ENCODE assay signal across 9 mouse cellular contexts in genomic region chr5:136045408-136045807, GRCm38 (mm10). TPM values are rescaled to one million over a fixed set of nuclear protein-coding genes. Genes with fewer than 3 reads are reported as not detected.
A peak's percentile ranks its signal among the peaks of the same experiment; 100 is the strongest.
DNase-seq lines count a peak whose midpoint lies in the region; ATAC-seq and TF ChIP-seq lines count a peak whose summit lies in the region.
"Had no signal": no experiment of that assay in that cellular context is flagged by ENCODE, and none has a peak within 500 bp of the region (broad histone marks: within the 10 kb centered on the region; RNA-seq: fewer than 3 reads in every experiment).

No protein-coding gene starts in this region.

- ATAC-seq in lung, embryonic 14.5 days (ENCODE audit: insufficient read depth), result no peak

- H3K4me1 ChIP-seq in lung, embryonic 14.5 days (ENCODE audit: insufficient read depth), result no peaks in the 10 kb centered on the region

- 32% methylated on average over 9 of the region's 9 CpGs for WGBS in lung, embryonic 14.5 days

- H3K27ac ChIP-seq in gastrocnemius, adult 2 months, result no peak overlapping the region
- H3K27ac ChIP-seq in lung, embryonic 14.5 days (ENCODE audit: low read depth), result no peak overlapping the region

- H3K27me3 ChIP-seq in lung, embryonic 14.5 days (ENCODE audit: insufficient read depth, low read length), result no peaks in the 10 kb centered on the region

- peak; percentile 41 for TF ChIP-seq CTCF in gastrocnemius, adult 2 months (IDR thresholded peaks at IDR 0.05)
- TF ChIP-seq CTCF in lung, embryonic 14.5 days (IDR thresholded peaks at IDR 0.05; ENCODE audit: low read depth), result peak; percentile 60

- intact Hi-C loops in gastrocnemius, adult 2 months (cut with DNase I), result loop anchor here (1.0 kb wide), 1 partner anchor 16 kb away; no protein-coding TSS in a partner anchor
- intact Hi-C loops in gastrocnemius, postnatal 14 days (cut with DNase I; ENCODE audit: low total_unique reads), result no loop called here
- intact Hi-C loops in heart, postnatal 25 days (cut with DNase I), result loop anchor here (1.0 to 5.0 kb wide), 3 partner anchors 16 to 63 kb away; partner anchors contain the start of gene Zp3

- H3K9me3 ChIP-seq in lung, embryonic 14.5 days (ENCODE audit: low read depth, low read length), result no peaks in the 10 kb centered on the region

- H3K36me3 ChIP-seq in lung, embryonic 14.5 days (ENCODE audit: insufficient read depth), result no peaks in the 10 kb centered on the region

- H3K9ac ChIP-seq in lung, embryonic 14.5 days, result no peak overlapping the region

- no peak overlapping the region for H3K4me3 ChIP-seq in gastrocnemius, adult 2 months
- H3K4me3 ChIP-seq in lung, embryonic 14.5 days (ENCODE audit: low read depth, low read length), result no peak overlapping the region
- H3K4me3 ChIP-seq: myocyte had no signal

- no peak for DNase-seq in gastrocnemius, adult 2 months
- no peak for DNase-seq in gastrocnemius, postnatal 14 days
- peak; percentile 62 for DNase-seq in 416B (ENCODE audit: low read depth)
- peak; percentile 76 for DNase-seq in R1 (ENCODE audit: low read depth, low spot score)
- DNase-seq in lung, embryonic 14.5 days, result no peak
- no peak for DNase-seq in heart, postnatal 25 days (ENCODE audit: low spot score)
- DNase-seq in heart, adult 8-10 months (ENCODE audit: low spot score), result no peak
- DNase-seq in T-cell, adult 2 months (ENCODE audit: low spot score), result no peak

- H3K4me2 ChIP-seq in lung, embryonic 14.5 days, result no peak overlapping the region

RNA-seq across cellular contexts. Expression of gene Upk3b, which starts 7.1 kb away (rescaled TPM):
- total RNA-seq in gastrocnemius, adult 2 months (2021), result not detected
- not detected for total RNA-seq in gastrocnemius, postnatal 14 days (2021)
- polyA plus RNA-seq in lung, embryonic 14.5 days (2014; fragmentation: Nextera tagmentation; extraction: Ambion mirVana), result 23.8 and 26.7 TPM in 2 replicates
- total RNA-seq in heart, postnatal 25 days (2021), result 10 to 100 TPM; 20.0 to 28.8 TPM
- 10 to 100 TPM; 13.3 to 26.7 (median 18.2) TPM for total RNA-seq in heart, adult 8-10 months (2022)
- polyA plus RNA-seq: myocyte had no signal

RNA-seq across cellular contexts. Expression of gene Upk3bl, which starts 8.9 kb away (rescaled TPM):
- total RNA-seq in gastrocnemius, adult 2 months (2021), result not detected
- total RNA-seq in gastrocnemius, postnatal 14 days (2021), result under 1 TPM in 1 of 2 experiments, not detected in 1; 0.27 TPM
- polyA plus RNA-seq in lung, embryonic 14.5 days (2014; fragmentation: Nextera tagmentation; extraction: Ambion mirVana), result 1.5 and 1.8 TPM in 2 replicates
- total RNA-seq in heart, postnatal 25 days (2021), result not detected
- not detected for total RNA-seq in heart, adult 8-10 months (2022)
- polyA plus RNA-seq: myocyte had no signal

RNA-seq across cellular contexts. Expression of gene Rasa4, which starts 38.3 kb away (rescaled TPM):
- 10 to 100 TPM; 25.0 to 28.8 TPM for total RNA-seq in gastrocnemius, adult 2 months (2021)
- 10 to 100 TPM; 14.6 to 15.3 TPM for total RNA-seq in gastrocnemius, postnatal 14 days (2021)
- polyA plus RNA-seq in lung, embryonic 14.5 days (2014; fragmentation: Nextera tagmentation; extraction: Ambion mirVana), result 4.2 and 4.4 TPM in 2 replicates
- 1 to 10 TPM; 6.5 to 7.2 TPM for total RNA-seq in heart, postnatal 25 days (2021)
- 1 to 10 TPM; 6.6 to 7.6 (median 6.9) TPM for total RNA-seq in heart, adult 8-10 months (2022)

RNA-seq across cellular contexts. Expression of gene Dtx2, which starts 50.8 kb away (rescaled TPM):
- total RNA-seq in gastrocnemius, adult 2 months (2021), result 1 to 10 TPM; 6.5 to 8.2 TPM
- total RNA-seq in gastrocnemius, postnatal 14 days (2021), result 1 to 10 TPM; 6.7 to 7.5 TPM
- 21.4 and 24.4 TPM in 2 replicates for polyA plus RNA-seq in lung, embryonic 14.5 days (2014; fragmentation: Nextera tagmentation; extraction: Ambion mirVana)
- 1 to 10 TPM; 7.9 to 8.4 TPM for total RNA-seq in heart, postnatal 25 days (2021)
- total RNA-seq in heart, adult 8-10 months (2022), result 1 to 10 TPM; 6.0 to 7.3 (median 6.8) TPM

Comparison
In these comparisons a context has a peak if more than half of its experiments do, and no peak if none do; other contexts are left out.
1. DNase-seq: peak in 416B (single experiment) and R1 (single experiment); none in gastrocnemius, adult 2 months (single experiment), gastrocnemius, postnatal 14 days (single experiment), lung, embryonic 14.5 days (single experiment), heart, postnatal 25 days (single experiment), heart, adult 8-10 months (single experiment) and T-cell, adult 2 months (single experiment).
2. RNA of gene Upk3b, which starts 7.1 kb away (total RNA-seq): 20.0 to 28.8 TPM in heart, postnatal 25 days and 13.3 to 26.7 TPM in heart, adult 8-10 months; not detected in gastrocnemius, adult 2 months and not detected in gastrocnemius, postnatal 14 days; every median in the first group is over 10 times any median in the second.